Mouse (Mus musculus) midbrain, postnatal 0 days (tissue): ENCODE measurements around the gene Phactr2. TPM values are rescaled to one million over a fixed set of nuclear protein-coding genes. Genes with fewer than 3 reads are reported as not detected.

Experiments
- ATAC-seq: fragments of 200-750 bp; cut with Nextera tagmentation; 2 replicates; pipeline ENCODE4 v1.8.0; 2017; ENCODE audit warnings: moderate number of reproducible peaks, mild to moderate bottlenecking, moderate TSS enrichment, moderate library complexity; ENCODE audit not compliant: low FRiP score
- DNase-seq: peaks from one replicate; pipeline ENCODE4 v3.0.0-alpha.2; 2015; ENCODE audit warnings: low spot score
- H3K27ac ChIP-seq: fragments of 300-500 bp; sonication (generic); 2 replicates; pipeline ENCODE4 v1.5.1; 2014; ENCODE audit warnings: low read depth, mild to moderate bottlenecking, low read length, mixed read lengths
- H3K27me3 ChIP-seq: fragments of 300-500 bp; sonication (generic); 2 replicates; pipeline ENCODE4 v1.6.1; 2014; ENCODE audit warnings: low read length, control low read depth, mixed read lengths; ENCODE audit not compliant: insufficient read depth
- H3K36me3 ChIP-seq: fragments of 300-500 bp; sonication (generic); 2 replicates; pipeline ENCODE4 v1.6.1; 2014; ENCODE audit warnings: low read length, control low read depth, mixed read lengths; ENCODE audit not compliant: insufficient read depth
- H3K4me1 ChIP-seq: fragments of 300-500 bp; sonication (generic); 2 replicates; pipeline ENCODE4 v1.6.1; 2014; ENCODE audit warnings: mild to moderate bottlenecking, control low read depth, antibody characterized with exemption, low read length, mixed read lengths; ENCODE audit not compliant: insufficient read depth
- H3K4me2 ChIP-seq: fragments of 300-500 bp; sonication (generic); 2 replicates; pipeline ENCODE4 v1.6.1; 2014; ENCODE audit warnings: low read depth, mild to moderate bottlenecking, low read length, mixed read lengths; ENCODE audit not compliant: poor library complexity, severe bottlenecking
- H3K4me3 ChIP-seq: fragments of 300-500 bp; sonication (generic); 2 replicates; pipeline ENCODE4 v1.5.1; 2014; ENCODE audit warnings: low read depth, mild to moderate bottlenecking, low read length, moderate library complexity
- H3K9ac ChIP-seq: fragments of 300-500 bp; sonication (generic); replicated peaks from 2 replicates; pipeline ENCODE4 v1.6.1; 2014; ENCODE audit warnings: mild to moderate bottlenecking, low read length, moderate library complexity, mixed read lengths; ENCODE audit not compliant: poor library complexity, severe bottlenecking
- H3K9me3 ChIP-seq: fragments of 300-500 bp; sonication (generic); 2 replicates; pipeline ENCODE4 v1.6.1; 2016; ENCODE audit warnings: low read length, control low read depth
- CTCF ChIP-seq: IDR thresholded peaks from 2 replicates; pipeline ENCODE4 v1.5.1; 2016; ENCODE audit warnings: antibody characterized with exemption, mild to moderate bottlenecking
- WGBS: fragments of 180-500 bp; shearing (Covaris S2); extraction: QIAGEN DNeasy Blood & Tissue Kit; methylation state at CpG from one replicate; pipeline ENCODE4 v1.1.7; 2014; 5-methylcytosine and 5-hydroxymethylcytosine counted together
- polyA plus RNA-seq: library from polyadenylated mRNA; unstranded; fragments of >200 nt; fragmentation: Nextera tagmentation; extraction: Ambion mirVana; gene quantifications from 2 replicates; pipeline ENCODE4 v1.2.1, GENCODE M21; 2015
- total RNA-seq: library from RNA; depleted of rRNA; stranded (reverse); fragments of >200 nt; gene quantifications from 2 replicates; pipeline ENCODE4 v1.2.3, GENCODE M21; 2014

Phactr2 gene
- total and polyA plus RNA-seq, 2 experiments from 2014 or later: 8.4 to 9.0 TPM

DNA sequence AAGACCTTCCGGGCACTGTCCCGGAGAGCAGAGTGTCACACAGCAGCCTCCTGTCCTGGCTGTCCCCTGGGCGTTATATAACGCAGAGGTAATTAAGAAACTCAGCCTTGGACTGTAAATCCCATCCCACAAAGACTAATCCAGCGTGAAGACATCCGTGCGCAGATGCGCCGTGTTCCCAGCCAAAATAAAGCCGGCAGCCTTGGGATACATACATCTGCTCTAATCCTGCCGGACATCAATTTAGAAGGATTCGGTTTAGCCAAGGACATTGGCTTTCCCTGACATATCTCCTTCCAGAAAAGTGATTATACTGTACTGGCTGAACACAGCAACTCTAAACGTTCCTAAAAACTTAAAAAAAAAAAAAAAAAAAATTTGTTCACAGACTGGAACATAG is 45.0 kb downstream of the Phactr2 start:
- Histone ChIP-seq H3K9ac (no peak overlapping the region), H3K36me3 (no peaks in the 10 kb centered on the region), H3K9me3 (no peaks in the 10 kb centered on the region), H3K4me2 (peak overlapping the region; percentile 10; the same call in 1 of the 2 replicates), H3K4me1 (no peaks in the 10 kb centered on the region), H3K27me3 (no peaks in the 10 kb centered on the region), H3K4me3 (no peak overlapping the region), H3K27ac (no peak overlapping the region)
- ATAC-seq: 0 out of 2 replicates have a peak, but pooled peaks have one; percentile 11
- DNase-seq: peak; percentile 58
- WGBS: 3% methylated on average over 13 of the region's 13 CpGs
- no peak for TF ChIP-seq CTCF

DNA sequence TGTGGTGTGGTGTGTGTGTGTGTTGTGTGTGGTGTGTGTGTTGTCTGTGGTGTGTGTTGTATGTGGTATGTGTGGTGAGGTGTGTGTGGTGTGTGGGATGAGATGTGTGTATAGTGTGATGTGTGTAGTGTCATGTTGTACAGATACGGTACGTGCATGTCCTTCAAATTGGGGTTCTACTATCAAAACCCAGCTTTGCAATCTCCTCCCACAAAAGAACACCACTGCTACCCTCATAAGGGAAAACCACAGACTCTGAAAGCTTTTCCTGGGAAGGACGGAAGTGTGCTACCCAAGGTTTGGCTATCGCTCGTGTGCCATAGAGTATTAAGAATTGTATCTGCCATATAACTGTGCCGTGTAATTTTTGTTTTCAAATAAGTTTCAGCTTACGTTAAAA is 45.7 kb downstream of the Phactr2 start:
- TF ChIP-seq CTCF: no peak

GRCm38 (mm10) chr10:13427599-13427998 is 46.6 kb downstream of the Phactr2 start:
- ATAC-seq (no peak), DNase-seq (no peak)
- no peaks in the 10 kb centered on the region for H3K27me3 ChIP-seq
- H3K4me1 ChIP-seq: no peaks in the 10 kb centered on the region
- H3K9me3 ChIP-seq: no peaks in the 10 kb centered on the region
- no peaks in the 10 kb centered on the region for H3K36me3 ChIP-seq
- no peak overlapping the region for H3K27ac ChIP-seq
- no peak for TF ChIP-seq CTCF
- WGBS: 82% methylated on average over 10 of the region's 10 CpGs
- no peak overlapping the region for H3K4me3 ChIP-seq
- no peak overlapping the region for H3K9ac ChIP-seq
- no peak overlapping the region for H3K4me2 ChIP-seq

More for the DNA sequence above, 45.7 kb downstream of the Phactr2 start:
- no peak overlapping the region for H3K4me2 ChIP-seq
- H3K27ac ChIP-seq: no peak overlapping the region
- no peaks in the 10 kb centered on the region for H3K4me1 ChIP-seq
- no peaks in the 10 kb centered on the region for H3K9me3 ChIP-seq
- no peak for DNase-seq
- H3K4me3 ChIP-seq: no peak overlapping the region
- no peak overlapping the region for H3K9ac ChIP-seq
- no peaks in the 10 kb centered on the region for H3K36me3 ChIP-seq
- WGBS: 79% methylated on average over 7 of the region's 7 CpGs
- 0 out of 2 replicates have a peak, but pooled peaks have one; percentile 24 for ATAC-seq
- no peaks in the 10 kb centered on the region for H3K27me3 ChIP-seq

- Histone ChIP-seq H3K4me3 (no peak overlapping the region), H3K9ac (no peak overlapping the region), H3K36me3 (no peaks in the 10 kb centered on the region), H3K4me1 (no peaks in the 10 kb centered on the region), H3K9me3 (no peaks in the 10 kb centered on the region), H3K4me2 (no peak overlapping the region), H3K27me3 (no peaks in the 10 kb centered on the region), H3K27ac (no peak overlapping the region)
- ATAC-seq: no peak
- no peak for DNase-seq
- no peak for TF ChIP-seq CTCF
- 93% methylated on average over 9 of the region's 9 CpGs for WGBS
Measured at GRCm38 (mm10) chr10:13425198-13425597, 49.0 kb downstream of the Phactr2 start.

DNA sequence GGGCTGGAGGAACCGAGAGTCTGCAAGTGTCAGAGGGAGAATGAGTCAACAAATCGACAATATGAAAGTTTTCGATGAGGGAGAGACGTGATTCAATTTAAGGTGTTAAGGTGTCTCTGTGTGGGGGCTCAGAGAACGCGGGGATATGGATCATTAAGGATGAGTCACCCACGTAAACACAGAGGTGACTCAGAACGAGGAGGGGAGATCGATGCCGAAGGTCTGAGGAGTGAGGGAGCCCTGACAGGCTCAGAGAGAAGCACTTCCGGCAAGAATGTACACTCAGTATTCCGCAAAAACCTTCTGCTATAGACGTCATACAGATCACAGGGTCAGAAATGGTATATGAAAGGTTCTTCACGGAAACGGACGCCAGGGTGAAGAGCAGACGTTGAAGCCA is 49.7 kb downstream of the Phactr2 start:
- Histone ChIP-seq H3K36me3 (no peaks in the 10 kb centered on the region), H3K27ac (no peak overlapping the region), H3K9me3 (no peaks in the 10 kb centered on the region), H3K4me2 (no peak overlapping the region), H3K9ac (no peak overlapping the region), H3K4me3 (no peak overlapping the region), H3K27me3 (no peaks in the 10 kb centered on the region), H3K4me1 (no peaks in the 10 kb centered on the region)
- no peak for TF ChIP-seq CTCF
- WGBS: 92% methylated on average over 17 of the region's 17 CpGs
- no peak for ATAC-seq
- DNase-seq: no peak

- no peaks in the 10 kb centered on the region for H3K36me3 ChIP-seq
- H3K4me1 ChIP-seq: no peaks in the 10 kb centered on the region
- ATAC-seq (no peak), DNase-seq (no peak)
- H3K9me3 ChIP-seq: no peaks in the 10 kb centered on the region
- TF ChIP-seq CTCF: no peak
- H3K27me3 ChIP-seq: no peaks in the 10 kb centered on the region
- no peak overlapping the region for H3K4me3 ChIP-seq
- 93% methylated on average over 10 of the region's 10 CpGs for whole genome bisulfite sequencing
- no peak overlapping the region for H3K9ac ChIP-seq
- H3K27ac ChIP-seq: no peak overlapping the region
- H3K4me2 ChIP-seq: no peak overlapping the region
Measured at GRCm38 (mm10) chr10:13424015-13424414, 50.2 kb downstream of the Phactr2 start.
